Mouse (Mus musculus) bone marrow, adult 2 months (tissue): ENCODE data around the gene Ltf. TPM values are rescaled to one million over a fixed set of nuclear protein-coding genes. Genes with fewer than 3 reads are reported as not detected.
A peak's percentile ranks its signal among the peaks of the same experiment; 100 is the strongest.

Source experiments
- H3K27ac ChIP-seq: fragments of 200-500 bp; 2 replicates; pipeline ENCODE4 v1.5.1; 2012; ENCODE audit warnings: low read depth, mild to moderate bottlenecking, control low read depth, inconsistent platforms, low read length; ENCODE audit not compliant: control insufficient read depth, poor library complexity, insufficient read depth
- H3K4me1 ChIP-seq: fragments of 200-500 bp; 2 replicates; pipeline ENCODE4 v1.6.1; 2011; ENCODE audit warnings: low read length; ENCODE audit not compliant: control insufficient read depth, insufficient read depth
- H3K4me3 ChIP-seq: fragments of 200-500 bp; replicated peaks from 2 replicates; pipeline ENCODE3; 2011; ENCODE audit warnings: mild to moderate bottlenecking, low read depth, low read length, control low read depth; ENCODE audit not compliant: control insufficient read depth
- CTCF ChIP-seq: fragments of 200-500 bp; IDR thresholded peaks from 2 replicates; pipeline ENCODE4 v1.5.1; 2011; ENCODE audit warnings: low read length, control low read depth; ENCODE audit not compliant: control insufficient read depth, insufficient read depth
- POLR2A ChIP-seq: fragments of 200-500 bp; IDR thresholded peaks from 2 replicates; pipeline ENCODE4 v1.6.1; 2011; ENCODE audit warnings: low read depth, mild to moderate bottlenecking, control low read depth, low read length, borderline replicate concordance; ENCODE audit not compliant: control insufficient read depth
- WGBS: fragments of 180-500 bp; shearing (Covaris S2); methylation state at CpG from one replicate; pipeline ENCODE4 v1.1.7; 2018; 5-methylcytosine and 5-hydroxymethylcytosine counted together
- polyA plus RNA-seq: library from polyadenylated mRNA; stranded (reverse); fragments of >200 nt; gene quantifications from 2 replicates; pipeline ENCODE4 v1.2.4, GENCODE M21; 2011; ENCODE audit warnings: low replicate concordance; ENCODE audit not compliant: missing spikeins, insufficient read depth, insufficient read length

Ltf gene
- polyA plus RNA-seq, 1 experiment, result 1,953 TPM

DNA sequence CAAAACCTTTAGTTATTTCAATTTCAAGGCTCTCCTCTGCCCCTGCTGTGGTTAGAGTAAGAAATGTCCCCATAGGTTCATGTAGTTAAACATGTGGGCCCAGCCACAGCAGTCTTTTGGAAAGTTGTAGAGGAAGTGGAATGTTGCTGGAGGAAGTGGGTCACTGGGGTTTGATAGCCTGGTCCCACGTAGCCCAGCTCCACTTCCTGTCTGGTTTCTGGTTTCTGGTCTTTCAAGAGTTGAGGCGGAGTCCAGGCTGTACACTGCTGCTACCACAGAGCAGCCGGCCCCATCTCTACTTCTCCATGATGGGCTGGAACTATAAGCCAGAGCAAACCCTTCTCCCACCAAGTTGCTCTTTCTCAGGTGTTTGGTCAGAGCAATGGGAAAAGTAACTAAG is 27.2 kb downstream of the Ltf start:
- 4% methylated on average over 3 of the region's 3 CpGs for WGBS
- H3K4me3 ChIP-seq, result no peak overlapping the region
- peak overlapping the region; percentile 16; the same call in 1 of the 2 replicates for H3K27ac ChIP-seq
- peaks cover 7% of the 10 kb centered on the region for H3K4me1 ChIP-seq
- TF ChIP-seq POLR2A (no peak), CTCF (no peak)

GRCm38 (mm10) chr9:111047266-111047665 is 28.2 kb downstream of the Ltf start:
- TF ChIP-seq CTCF, result no peak
- no peak for TF ChIP-seq POLR2A
- WGBS, result 28% methylated on average over 5 of the region's 5 CpGs
- H3K4me1 ChIP-seq, result peaks cover 7% of the 10 kb centered on the region

DNA sequence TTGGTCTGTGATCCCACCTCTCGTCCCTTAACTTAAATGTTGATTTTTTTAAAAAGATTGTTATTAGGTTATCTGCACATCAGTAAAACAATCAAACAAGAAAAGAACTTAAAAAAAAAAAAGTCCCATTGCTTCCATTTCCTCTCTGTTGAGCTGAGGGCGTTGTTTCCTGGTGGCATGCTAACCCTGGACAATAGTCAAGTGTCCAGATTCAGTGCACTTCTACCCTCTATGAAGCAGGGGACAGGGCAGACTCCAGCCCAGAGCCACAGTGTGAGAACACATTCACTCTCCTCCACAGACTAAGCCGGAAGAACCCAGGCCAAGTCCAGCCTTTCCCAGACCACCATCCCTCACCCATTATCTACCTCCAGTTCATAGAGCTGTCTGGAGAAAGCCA is 29.4 kb downstream of the Ltf start:
- TF ChIP-seq CTCF, result no peak
- TF ChIP-seq POLR2A, result no peak
- Histone ChIP-seq H3K4me3 (no peak overlapping the region), H3K4me1 (peaks cover 7% of the 10 kb centered on the region), H3K27ac (no peak overlapping the region)
- 83% methylated on average over 3 of the region's 3 CpGs for WGBS

More at GRCm38 (mm10) chr9:111047266-111047665, 28.2 kb downstream of the Ltf start:
- Histone ChIP-seq H3K4me3 (no peak overlapping the region), H3K27ac (no peak overlapping the region)

- Histone ChIP-seq H3K27ac (no peak overlapping the region), H3K4me1 (peaks cover 2% of the 10 kb centered on the region; the same call in 1 of the 2 replicates), H3K4me3 (peak overlapping the region; percentile 46)
- TF ChIP-seq CTCF (no peak), POLR2A (no peak)
- 73% methylated on average over 9 of the region's 9 CpGs for WGBS
Observed at GRCm38 (mm10) chr9:111054923-111055322, 35.9 kb downstream of the Ltf start.

- Histone ChIP-seq H3K4me3 (peak overlapping the region; percentile 82), H3K27ac (peak overlapping the region; percentile 75), H3K4me1 (peaks cover 2% of the 10 kb centered on the region; the same call in 1 of the 2 replicates)
- TF ChIP-seq POLR2A (no peak), CTCF (no peak; the same call in 1 of the 2 replicates)
- 16% methylated on average over 29 of the region's 29 CpGs for WGBS
Observed at GRCm38 (mm10) chr9:111055800-111056518, 36.9 kb downstream of the Ltf start.

DNA sequence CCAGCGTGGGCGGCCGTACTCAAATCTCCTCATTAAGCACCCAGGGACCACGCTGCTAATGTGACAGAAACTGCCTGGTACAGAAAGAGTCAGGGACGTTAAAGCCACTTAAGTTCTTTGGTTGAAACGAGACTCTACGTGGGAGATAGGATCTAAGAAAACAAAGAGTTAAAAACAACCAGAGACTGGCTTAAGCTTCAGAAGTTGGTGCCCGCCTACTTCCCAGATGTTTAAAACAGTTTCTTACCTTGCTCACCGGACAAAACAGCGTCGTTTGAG is 37.4 kb downstream of the Ltf start:
- under 1% methylated on average over 11 of the region's 11 CpGs for WGBS
- Histone ChIP-seq H3K4me3 (peak overlapping the region; percentile 82), H3K4me1 (peaks cover 2% of the 10 kb centered on the region; the same call in 1 of the 2 replicates), H3K27ac (peak overlapping the region; percentile 75)
- no peak for TF ChIP-seq POLR2A

DNA sequence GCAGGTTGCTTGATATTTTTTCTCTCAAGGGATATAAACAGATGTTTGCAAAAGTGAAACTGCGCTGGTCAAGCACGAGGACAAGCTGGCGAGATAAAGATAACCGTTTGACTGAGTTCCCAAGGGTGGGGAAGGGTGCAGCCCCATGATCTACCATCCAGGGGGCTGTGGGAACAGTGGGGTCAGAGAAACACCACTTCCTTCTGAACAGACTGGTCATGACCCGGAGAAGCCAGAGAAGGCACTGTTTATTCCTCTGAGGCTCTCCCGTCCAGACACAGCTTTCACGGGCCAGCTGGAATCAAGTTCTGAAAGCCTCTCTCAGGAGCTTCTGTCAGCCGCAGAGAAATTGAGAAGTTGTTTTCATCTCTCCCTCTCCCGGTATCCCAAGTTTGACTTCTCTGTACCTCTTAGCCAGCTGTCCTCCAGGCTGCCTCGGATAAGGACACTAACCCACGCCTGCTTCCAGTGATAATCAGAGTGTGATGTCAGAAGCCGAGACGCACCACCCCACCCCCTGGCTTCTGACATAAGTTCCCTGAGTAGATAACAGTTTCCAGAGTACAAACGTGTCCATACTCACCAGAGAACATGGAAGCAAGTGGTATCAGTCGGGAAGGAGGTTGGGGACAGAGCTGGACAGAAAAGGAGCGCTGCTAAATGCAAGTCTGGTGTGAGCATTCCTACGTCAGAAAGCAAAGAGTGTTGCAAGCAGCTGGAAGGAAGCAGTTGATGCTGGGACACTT is 37.9 kb downstream of the Ltf start, which contains the start of gene Ccrl2:
Ccrl2 (minus strand) TSS at position 722 of the 746 bp plus-strand sequence.
- peaks cover 2% of the 10 kb centered on the region; the same call in 1 of the 2 replicates for H3K4me1 ChIP-seq
- peak within 1 kb of the TSS; percentile 82 for H3K4me3 ChIP-seq
- no peak for TF ChIP-seq POLR2A
- TF ChIP-seq CTCF, result no peak
- H3K27ac ChIP-seq, result peak within 1 kb of the TSS; percentile 75
- under 1% methylated on average over 17 of the region's 17 CpGs for WGBS

GRCm38 (mm10) chr9:111057544-111058370 is 38.7 kb downstream of the Ltf start:
- no peak for TF ChIP-seq CTCF
- TF ChIP-seq POLR2A, result no peak
- peak overlapping the region; percentile 75 for H3K27ac ChIP-seq

More at GRCm38 (mm10) chr9:111057544-111058370, 38.7 kb downstream of the Ltf start:
- WGBS, result 25% methylated on average over 14 of the region's 14 CpGs
- Histone ChIP-seq H3K4me3 (peak overlapping the region; percentile 82), H3K4me1 (peaks cover 2% of the 10 kb centered on the region; the same call in 1 of the 2 replicates)
